Mouse (Mus musculus): Measurements from ENCODE around the gene Nek2.
A peak's percentile ranks its signal among the peaks of the same experiment; 100 is the strongest.

The Nek2 gene

GRCm38 (mm10) chr1:191814240-191814639 is 7.0 kb upstream of the Nek2 start:
- no peak for DNase-seq (ENCODE audit: low read depth in 1 of 2, low spot score in 2 of 2)

- no peak for DNase-seq (ENCODE audit: low read depth in 1 of 2, low spot score in 2 of 2)
Observed at GRCm38 (mm10) chr1:191814935-191815334, 6.3 kb upstream of the Nek2 start.

- no peak for DNase-seq (ENCODE audit: low read depth in 1 of 2, low spot score in 2 of 2)
Observed at GRCm38 (mm10) chr1:191816596-191816995, 4.6 kb upstream of the Nek2 start.

- DNase-seq (ENCODE audit: low read depth in 1 of 2, low spot score in 2 of 2), result peak; percentile 65 to 80
Observed at GRCm38 (mm10) chr1:191817418-191818144, 3.7 kb upstream of the Nek2 start.

GRCm38 (mm10) chr1:191818145-191818631 is 3.1 kb upstream of the Nek2 start:
- DNase-seq (ENCODE audit: low read depth in 1 of 2, low spot score in 2 of 2), result no peak

- no peak for DNase-seq (ENCODE audit: low read depth in 1 of 2, low spot score in 2 of 2)
Observed at GRCm38 (mm10) chr1:191819026-191819425, 2.2 kb upstream of the Nek2 start.

GRCm38 (mm10) chr1:191820951-191821325 is 306 bp upstream of the Nek2 start:
- DNase-seq (ENCODE audit: low read depth in 1 of 2, low spot score in 2 of 2), result no peak

- DNase-seq (ENCODE audit: low read depth in 1 of 2, low spot score in 2 of 2), result no peak
Observed at GRCm38 (mm10) chr1:191829124-191829523, 7.9 kb downstream of the Nek2 start.

GRCm38 (mm10) chr1:191833396-191833795 is 12.2 kb downstream of the Nek2 start:
- DNase-seq (ENCODE audit: low read depth in 1 of 2, low spot score in 2 of 2), result no peak

GRCm38 (mm10) chr1:191834825-191835224 is 13.6 kb downstream of the Nek2 start:
- peak in 1 of 2 experiments; percentile 45 for DNase-seq (ENCODE audit: low read depth in 1 of 2, low spot score in 2 of 2)

- no peak for DNase-seq (ENCODE audit: low read depth in 1 of 2, low spot score in 2 of 2)
Observed at GRCm38 (mm10) chr1:191836318-191836985, 15.2 kb downstream of the Nek2 start.

GRCm38 (mm10) chr1:191837691-191838090 is 16.4 kb downstream of the Nek2 start:
- no peak for DNase-seq (ENCODE audit: low read depth in 1 of 2, low spot score in 2 of 2)

GRCm38 (mm10) chr1:191838994-191839741 is 17.9 kb downstream of the Nek2 start:
- DNase-seq (ENCODE audit: low read depth in 1 of 2, low spot score in 2 of 2), result no peak

GRCm38 (mm10) chr1:191840774-191841565 is 19.7 kb downstream of the Nek2 start:
- no peak for DNase-seq (ENCODE audit: low read depth in 1 of 2, low spot score in 2 of 2)

GRCm38 (mm10) chr1:191842247-191842646 is 21.0 kb downstream of the Nek2 start:
- no peak for DNase-seq (ENCODE audit: low read depth in 1 of 2, low spot score in 2 of 2)

GRCm38 (mm10) chr1:191846667-191847066 is 25.4 kb downstream of the Nek2 start:
- no peak for DNase-seq (ENCODE audit: low read depth in 1 of 2, low spot score in 2 of 2)

- peak in 1 of 2 experiments; percentile 13 for DNase-seq (ENCODE audit: low read depth in 1 of 2, low spot score in 2 of 2)
Observed at GRCm38 (mm10) chr1:191849501-191849900, 28.3 kb downstream of the Nek2 start.

GRCm38 (mm10) chr1:191853442-191853841 is 32.2 kb downstream of the Nek2 start:
- no peak for DNase-seq (ENCODE audit: low read depth in 1 of 2, low spot score in 2 of 2)

GRCm38 (mm10) chr1:191854716-191855115 is 33.5 kb downstream of the Nek2 start:
- DNase-seq (ENCODE audit: low read depth in 1 of 2, low spot score in 2 of 2), result no peak

- no peak for DNase-seq (ENCODE audit: low read depth in 1 of 2, low spot score in 2 of 2)
Observed at GRCm38 (mm10) chr1:191855136-191855878, 34.1 kb downstream of the Nek2 start.
